Mouse (Mus musculus) intestine, postnatal 0 days (tissue): Measurements from ENCODE around the gene Asap3. TPM values are rescaled to one million over a fixed set of nuclear protein-coding genes. Genes with fewer than 3 reads are reported as not detected.
A peak's percentile ranks its signal among the peaks of the same experiment; 100 is the strongest.

Experiments
- ATAC-seq: fragments of 200-750 bp; cut with Nextera tagmentation; 2 replicates; pipeline ENCODE4 v1.8.0; 2017; ENCODE audit warnings: mild to moderate bottlenecking, moderate TSS enrichment, moderate library complexity
- H3K27ac ChIP-seq: fragments of 300-500 bp; sonication (generic); 2 replicates; pipeline ENCODE4 v1.5.1; 2014; ENCODE audit warnings: mild to moderate bottlenecking, low read depth, low read length, moderate library complexity
- H3K27me3 ChIP-seq: fragments of 300-500 bp; sonication (generic); replicated peaks from 2 replicates; pipeline ENCODE4 v1.6.1; 2014; ENCODE audit warnings: low read length, mixed read lengths; ENCODE audit not compliant: control insufficient read depth, insufficient read depth
- H3K36me3 ChIP-seq: fragments of 300-500 bp; sonication (generic); 2 replicates; pipeline ENCODE4 v1.6.1; 2014; ENCODE audit warnings: mild to moderate bottlenecking, moderate library complexity; ENCODE audit not compliant: control insufficient read depth, insufficient read depth
- H3K4me1 ChIP-seq: fragments of 300-500 bp; sonication (generic); replicated peaks from 2 replicates; pipeline ENCODE4 v1.6.1; 2014; ENCODE audit warnings: antibody characterized with exemption, low read length, mixed read lengths; ENCODE audit not compliant: control insufficient read depth, insufficient read depth
- H3K4me2 ChIP-seq: fragments of 300-500 bp; sonication (generic); replicated peaks from 2 replicates; pipeline ENCODE4 v1.6.1; 2014; ENCODE audit warnings: low read depth, mild to moderate bottlenecking, moderate library complexity
- H3K4me3 ChIP-seq: fragments of 300-500 bp; sonication (generic); 2 replicates; pipeline ENCODE4 v1.5.1; 2014; ENCODE audit warnings: low read depth, low read length
- H3K9ac ChIP-seq: fragments of 300-500 bp; sonication (generic); 2 replicates; pipeline ENCODE4 v1.6.1; 2014; ENCODE audit warnings: mild to moderate bottlenecking, low read depth, low read length
- H3K9me3 ChIP-seq: fragments of 300-500 bp; sonication (generic); 2 replicates; pipeline ENCODE4 v1.6.1; 2016; ENCODE audit warnings: mixed run types; ENCODE audit not compliant: control insufficient read depth
- CTCF ChIP-seq: sonication (generic); IDR thresholded peaks from 2 replicates; pipeline ENCODE4 v1.5.1; 2016; ENCODE audit warnings: low read depth, mild to moderate bottlenecking, control low read depth, antibody characterized with exemption, moderate library complexity
- WGBS: fragments of 180-500 bp; shearing (Covaris S2); extraction: QIAGEN DNeasy Blood & Tissue Kit; methylation state at CpG from one replicate; pipeline ENCODE4 v1.1.7; 2014; 5-methylcytosine and 5-hydroxymethylcytosine counted together
- polyA plus RNA-seq: library from polyadenylated mRNA; unstranded; fragments of >200 nt; fragmentation: Nextera tagmentation; extraction: Ambion mirVana; gene quantifications from 2 replicates; pipeline ENCODE4 v1.2.1, GENCODE M21; 2015

The Asap3 gene
- polyA plus RNA-seq, 1 experiment from 2014 or later, result 0.95 TPM

DNA sequence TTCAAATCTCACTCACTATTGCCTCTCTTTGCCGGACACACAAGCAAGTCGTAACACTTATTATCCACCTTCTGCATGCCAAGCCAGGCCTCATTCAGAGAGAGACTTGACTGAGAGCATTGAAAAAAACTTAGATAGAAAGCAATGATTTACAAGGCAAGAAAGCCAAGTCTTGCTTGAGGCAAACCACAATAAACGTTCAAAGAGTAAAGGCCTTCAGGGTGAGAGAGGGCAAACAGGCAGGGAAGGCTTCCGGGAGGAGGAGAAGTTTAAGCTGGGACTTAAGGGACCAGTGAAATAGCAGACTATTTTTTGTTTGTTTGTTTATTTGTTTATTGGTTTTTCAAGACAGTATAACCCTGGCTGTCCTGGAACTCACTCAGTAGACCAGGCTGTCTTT lies 35.8 kb upstream of the Asap3 start:
- H3K27me3 ChIP-seq, result no peaks in the 10 kb centered on the region
- no peak for ATAC-seq
- no peak for TF ChIP-seq CTCF
- no peak overlapping the region for H3K27ac ChIP-seq
- WGBS, result 59% methylated on average over 4 of the region's 4 CpGs
- H3K4me2 ChIP-seq, result no peak overlapping the region
- no peaks in the 10 kb centered on the region for H3K9me3 ChIP-seq
- H3K9ac ChIP-seq, result peak overlapping the region; percentile 11; the same call in 1 of the 2 replicates
- H3K4me1 ChIP-seq, result 0 out of 2 replicates have a peak, but pooled peaks cover 7% of the 10 kb centered on the region
- H3K4me3 ChIP-seq, result no peak overlapping the region
- no peaks in the 10 kb centered on the region for H3K36me3 ChIP-seq

DNA sequence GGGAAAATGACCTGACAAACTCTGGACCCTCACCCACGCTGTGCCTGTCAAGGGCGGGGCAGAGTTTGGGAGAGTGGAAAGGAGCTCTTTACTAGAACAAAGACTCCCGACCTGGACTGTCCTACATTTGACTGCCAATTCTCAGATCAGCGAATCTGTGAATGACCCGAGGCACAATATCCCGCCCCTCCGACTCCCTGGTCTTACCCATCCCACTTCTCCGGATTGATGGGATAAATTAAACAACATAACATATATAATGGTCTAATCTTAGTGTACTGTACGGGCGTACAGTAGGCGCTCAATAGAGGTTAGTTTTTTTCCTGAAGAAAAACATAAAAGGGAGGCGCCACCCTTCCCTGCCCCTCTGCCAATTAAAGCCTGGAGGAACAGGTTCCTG lies 34.7 kb upstream of the Asap3 start:
- H3K27ac ChIP-seq, result no peak overlapping the region
- no peaks in the 10 kb centered on the region for H3K9me3 ChIP-seq
- peak overlapping the region; percentile 100 for H3K4me2 ChIP-seq
- H3K4me1 ChIP-seq, result peaks cover 13% of the 10 kb centered on the region; the same call in 1 of the 2 replicates
- H3K36me3 ChIP-seq, result no peaks in the 10 kb centered on the region
- no peak for TF ChIP-seq CTCF
- no peaks in the 10 kb centered on the region for H3K27me3 ChIP-seq
- H3K4me3 ChIP-seq, result peak overlapping the region; percentile 78
- H3K9ac ChIP-seq, result peak overlapping the region; percentile 64; the same call in 1 of the 2 replicates
- 27% methylated on average over 12 of the region's 12 CpGs for whole genome bisulfite sequencing
- ATAC-seq, result no peak

- Histone ChIP-seq H3K9ac (peak within 1 kb of the TSS; percentile 64), H3K4me1 (peaks cover 16% of the 10 kb centered on the region; the same call in 1 of the 2 replicates), H3K27me3 (no peaks in the 10 kb centered on the region), H3K4me2 (peak within 1 kb of the TSS; percentile 100), H3K36me3 (no peaks in the 10 kb centered on the region), H3K27ac (peak within 1 kb of the TSS; percentile 85), H3K9me3 (no peaks in the 10 kb centered on the region), H3K4me3 (peak within 1 kb of the TSS; percentile 78)
- ATAC-seq, result peak; percentile 47
- no peak for TF ChIP-seq CTCF
- under 1% methylated on average over 35 of the region's 35 CpGs for WGBS
Observed at GRCm38 (mm10) chr4:136172011-136172541, 34.1 kb upstream of the Asap3 start, which contains the start of gene E2f2. E2f2 (plus strand) TSS chr4:136172394.

- H3K27ac ChIP-seq, result peak overlapping the region; percentile 85
- no peaks in the 10 kb centered on the region for H3K27me3 ChIP-seq
- H3K9me3 ChIP-seq, result no peaks in the 10 kb centered on the region
- H3K36me3 ChIP-seq, result no peaks in the 10 kb centered on the region
- H3K9ac ChIP-seq, result peak overlapping the region; percentile 64
- under 1% methylated on average over 66 of the region's 67 CpGs for WGBS
- no peak for ATAC-seq
- H3K4me2 ChIP-seq, result peak overlapping the region; percentile 100
- TF ChIP-seq CTCF, result no peak
- H3K4me1 ChIP-seq, result peaks cover 18% of the 10 kb centered on the region; the same call in 1 of the 2 replicates
- H3K4me3 ChIP-seq, result peak overlapping the region; percentile 78
Observed at GRCm38 (mm10) chr4:136172542-136173209, 33.5 kb upstream of the Asap3 start.

DNA sequence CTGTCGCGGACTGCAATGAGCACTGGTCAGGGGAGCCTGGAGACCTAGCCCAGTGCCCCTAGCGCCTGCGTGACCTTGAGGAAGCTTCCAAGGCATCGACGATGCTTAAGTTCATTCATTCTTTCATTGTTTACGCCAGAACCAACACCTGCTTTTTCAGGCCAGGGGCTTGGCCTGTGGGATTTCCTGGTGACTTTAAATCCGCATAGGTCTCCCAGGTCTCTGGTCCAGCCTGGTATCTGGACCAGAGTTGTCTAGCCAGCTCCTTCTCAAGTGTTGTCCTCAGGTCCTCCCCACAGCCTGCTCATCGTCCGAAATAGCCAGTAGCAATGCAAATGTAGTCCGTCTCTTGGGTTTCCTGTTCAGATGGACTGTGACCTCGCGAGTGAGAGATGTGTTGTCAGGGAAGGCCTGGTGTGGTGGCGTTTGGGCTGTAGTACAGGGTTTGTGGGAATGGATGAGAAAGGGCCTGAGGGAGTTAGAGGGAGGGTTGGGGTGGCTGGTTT lies 32.9 kb upstream of the Asap3 start:
- Histone ChIP-seq H3K27me3 (no peaks in the 10 kb centered on the region), H3K27ac (peak overlapping the region; percentile 85), H3K9me3 (no peaks in the 10 kb centered on the region), H3K36me3 (no peaks in the 10 kb centered on the region), H3K4me2 (peak overlapping the region; percentile 100), H3K4me1 (peaks cover 22% of the 10 kb centered on the region; the same call in 1 of the 2 replicates), H3K9ac (peak overlapping the region; percentile 64), H3K4me3 (peak overlapping the region; percentile 78)
- ATAC-seq, result no peak
- TF ChIP-seq CTCF, result no peak
- 5% methylated on average over 14 of the region's 14 CpGs for WGBS
